Mouse (Mus musculus): ENCODE data around the gene Prep. TPM values are rescaled to one million over a fixed set of nuclear protein-coding genes. Genes with fewer than 3 reads are reported as not detected.
A peak's percentile ranks its signal among the peaks of the same experiment; 100 is the strongest.
"Not testable (repeated sequence)": the region's sequence is repeated elsewhere in the genome, so short reads cannot be mapped to it uniquely, and the experiment has no call there.

Gene Prep
- polyA plus RNA-seq, 1 experiment from 2014 or later, result 30.5 TPM

DNA sequence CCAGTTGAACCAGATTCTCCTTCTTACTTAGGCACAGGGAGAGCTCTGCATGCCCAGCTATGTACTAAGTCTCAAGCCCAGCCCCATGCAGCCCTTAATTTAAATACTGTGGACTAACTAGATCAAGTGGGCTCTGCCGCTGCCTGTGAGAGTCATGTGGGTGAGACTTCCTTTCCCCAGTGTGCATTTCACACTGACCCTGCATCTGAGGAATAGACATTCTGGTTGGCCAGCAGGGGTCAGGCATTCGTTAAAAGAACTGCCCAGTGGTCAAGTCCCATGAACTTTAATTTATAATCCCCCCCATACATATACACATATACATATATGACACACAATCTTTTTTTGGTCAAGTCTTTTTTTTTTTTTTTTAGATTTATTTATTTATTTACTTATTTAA is 15.7 kb downstream of the Prep start:
- H3K27ac ChIP-seq, result no peak overlapping the region
- H3K27me3 ChIP-seq (ENCODE audit: insufficient read depth, poor library complexity, severe bottlenecking), result no peaks in the 10 kb centered on the region
- no peaks in the 10 kb centered on the region for H3K9me3 ChIP-seq
- no peaks in the 10 kb centered on the region for H3K36me3 ChIP-seq
- H3K4me3 ChIP-seq, result no peak overlapping the region
- 57% methylated on average over 2 of the region's 2 CpGs for WGBS
- peaks cover 62% of the 10 kb centered on the region for H3K4me1 ChIP-seq
- no peak for DNase-seq (ENCODE audit: low spot score)

DNA sequence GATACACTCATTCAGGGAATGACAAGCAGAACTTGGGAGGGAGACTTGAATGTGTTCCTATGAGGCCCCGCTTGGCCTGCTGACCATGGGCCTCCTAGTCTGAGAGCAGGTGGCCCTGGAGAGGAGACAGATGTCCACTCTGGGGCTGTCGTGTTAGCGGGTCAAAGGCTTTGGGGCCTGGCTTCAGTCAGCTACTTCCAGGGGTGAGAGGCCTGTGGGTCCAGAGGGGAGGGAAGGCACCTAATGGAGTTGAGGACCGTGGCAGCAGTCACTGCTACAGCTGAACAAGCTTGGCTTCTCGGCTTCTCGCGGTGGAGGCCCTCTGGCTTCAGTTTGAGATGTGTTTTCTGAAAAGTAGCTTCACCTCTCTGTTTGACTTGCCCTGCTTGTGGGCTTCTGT is 17.0 kb downstream of the Prep start:
- 35% methylated on average over 7 of the region's 7 CpGs for WGBS
- H3K4me3 ChIP-seq; H3K27me3 ChIP-seq (ENCODE audit: insufficient read depth, poor library complexity, severe bottlenecking); H3K36me3 ChIP-seq; H3K9me3 ChIP-seq; DNase-seq (ENCODE audit: low spot score): not testable (repeated sequence)
- Histone ChIP-seq H3K27ac (peak overlapping the region; percentile 49; the same call in 1 of the 2 replicates), H3K4me1 (peaks cover 57% of the 10 kb centered on the region)

DNA sequence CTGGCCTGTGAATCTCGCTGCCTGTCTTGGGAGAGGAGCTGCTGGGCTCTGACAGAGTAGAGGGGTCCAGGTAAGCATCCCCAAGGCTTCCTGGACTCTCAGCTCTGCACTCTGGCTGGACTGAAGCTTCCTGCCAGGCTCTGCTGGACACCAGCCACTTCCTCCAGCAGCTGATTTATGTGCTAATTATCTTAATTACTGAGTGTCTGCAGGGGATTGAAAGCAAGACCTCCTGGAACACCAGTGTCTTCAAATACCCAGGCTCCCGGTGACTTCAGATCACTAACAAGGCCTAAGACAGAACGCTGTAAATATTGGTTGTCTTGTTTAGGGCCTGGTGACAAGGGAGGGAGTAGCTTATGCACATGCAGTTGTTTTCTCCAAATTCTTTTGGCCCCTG is 17.5 kb downstream of the Prep start:
- Histone ChIP-seq H3K4me1 (peaks cover 56% of the 10 kb centered on the region), H3K27me3 (ENCODE audit: insufficient read depth, poor library complexity, severe bottlenecking) (no peaks in the 10 kb centered on the region), H3K27ac (peak overlapping the region; percentile 49; the same call in 1 of the 2 replicates), H3K4me3 (no peak overlapping the region), H3K36me3 (no peaks in the 10 kb centered on the region), H3K9me3 (no peaks in the 10 kb centered on the region)
- 45% methylated on average over 3 of the region's 3 CpGs for WGBS
- no peak for DNase-seq (ENCODE audit: low spot score)

DNA sequence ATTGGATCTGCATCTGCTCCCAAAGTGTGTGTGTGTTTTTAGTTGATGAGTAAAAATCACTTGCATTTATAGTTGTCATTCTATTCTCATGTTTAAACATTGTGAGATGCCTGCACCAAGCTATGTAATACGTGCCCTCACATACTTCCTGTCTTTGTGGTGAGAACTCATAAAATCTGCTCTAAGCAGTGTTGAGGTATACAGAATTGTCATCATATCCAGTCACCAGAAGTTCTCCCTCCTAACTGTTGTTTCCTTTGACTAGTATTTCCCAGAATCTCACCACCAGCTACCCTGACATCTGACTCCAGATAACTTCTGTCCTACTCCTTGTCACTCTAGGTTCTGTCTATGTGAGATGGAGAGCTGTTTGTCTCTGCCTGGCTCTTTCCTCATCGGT is 18.3 kb downstream of the Prep start:
- Histone ChIP-seq H3K36me3 (no peaks in the 10 kb centered on the region), H3K27ac (no peak overlapping the region), H3K4me1 (peaks cover 48% of the 10 kb centered on the region), H3K27me3 (ENCODE audit: insufficient read depth, poor library complexity, severe bottlenecking) (no peaks in the 10 kb centered on the region), H3K9me3 (no peaks in the 10 kb centered on the region), H3K4me3 (no peak overlapping the region)
- WGBS, result 88% methylated on average over 2 of the region's 2 CpGs
- DNase-seq (ENCODE audit: low spot score), result no peak

DNA sequence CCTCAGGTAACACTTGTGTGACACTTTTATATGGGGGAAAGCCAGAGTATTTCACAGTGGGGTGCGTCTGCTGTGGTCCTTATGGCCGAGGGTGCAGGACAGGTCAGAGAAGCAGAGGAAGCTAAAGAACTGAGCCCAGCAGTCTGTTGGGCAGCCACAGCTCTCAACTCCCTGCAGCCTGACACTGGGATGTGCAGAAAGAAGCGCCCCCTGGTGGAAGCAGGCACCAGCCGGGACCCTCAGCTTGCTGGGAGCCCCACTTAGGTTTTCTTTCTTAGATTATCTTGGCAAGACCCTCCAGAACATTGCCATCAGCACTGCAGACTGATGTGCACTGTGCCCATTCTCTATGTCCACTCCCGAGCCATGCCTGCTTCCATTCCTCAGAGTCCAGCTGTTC is 19.6 kb downstream of the Prep start:
- Histone ChIP-seq H3K27me3 (ENCODE audit: insufficient read depth, poor library complexity, severe bottlenecking) (no peaks in the 10 kb centered on the region), H3K4me1 (peaks cover 48% of the 10 kb centered on the region), H3K9me3 (no peaks in the 10 kb centered on the region), H3K4me3 (no peak overlapping the region), H3K36me3 (peaks cover 9% of the 10 kb centered on the region; the same call in 1 of the 2 replicates), H3K27ac (no peak overlapping the region)
- WGBS, result 50% methylated on average over 5 of the region's 5 CpGs
- no peak for DNase-seq (ENCODE audit: low spot score)

DNA sequence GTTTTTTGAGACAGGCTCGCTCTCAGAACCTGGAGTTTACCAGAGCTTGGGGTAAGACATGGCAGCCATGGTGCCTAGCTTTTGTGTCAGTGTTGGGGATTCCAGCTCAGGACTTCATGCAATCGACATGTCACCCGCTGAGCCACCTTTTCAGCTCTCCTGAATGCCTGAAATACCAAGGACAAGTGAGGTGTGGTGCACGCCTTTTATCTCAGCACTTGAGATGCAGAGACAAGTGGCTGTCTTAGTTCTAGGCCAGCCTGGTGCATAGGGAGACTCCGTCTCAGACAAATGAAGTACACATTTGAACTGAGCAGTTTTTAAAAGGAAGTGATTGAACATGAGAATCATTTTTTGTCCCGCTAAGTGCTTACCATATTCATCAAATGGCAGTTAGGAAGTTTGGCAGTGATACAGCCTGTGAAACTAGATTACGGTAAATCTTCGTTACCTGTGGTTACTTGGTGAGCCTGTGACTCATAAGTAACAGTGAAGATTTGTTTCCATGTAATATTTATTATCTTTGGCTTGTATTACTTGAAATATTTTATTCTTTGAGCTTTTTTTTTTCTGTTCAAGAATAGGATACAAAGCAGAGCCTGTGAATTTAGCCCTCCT is 24.6 kb downstream of the Prep start:
- Histone ChIP-seq H3K27ac (0 out of 2 replicates have a peak overlapping the region, but pooled peaks have one; percentile 22), H3K9me3 (no peaks in the 10 kb centered on the region), H3K36me3 (peaks cover 48% of the 10 kb centered on the region), H3K4me3 (no peak overlapping the region), H3K27me3 (ENCODE audit: insufficient read depth, poor library complexity, severe bottlenecking) (no peaks in the 10 kb centered on the region), H3K4me1 (peaks cover 19% of the 10 kb centered on the region)
- DNase-seq (ENCODE audit: low spot score), result no peak
- 65% methylated on average over 8 of the region's 8 CpGs for WGBS

- H3K4me1 ChIP-seq, result peaks cover 15% of the 10 kb centered on the region
- DNase-seq (ENCODE audit: low spot score), result no peak
- 82% methylated on average over 12 of the region's 12 CpGs for WGBS
- no peaks in the 10 kb centered on the region for H3K27me3 ChIP-seq (ENCODE audit: insufficient read depth, poor library complexity, severe bottlenecking)
- H3K27ac ChIP-seq, result peak overlapping the region; percentile 57
- H3K4me3 ChIP-seq, result no peak overlapping the region
- no peaks in the 10 kb centered on the region for H3K9me3 ChIP-seq
- peaks cover 55% of the 10 kb centered on the region for H3K36me3 ChIP-seq
Observed at GRCm38 (mm10) chr10:45092080-45093056, 25.4 kb downstream of the Prep start.

GRCm38 (mm10) chr10:45098751-45099150 is 31.7 kb downstream of the Prep start:
- Histone ChIP-seq H3K27me3 (ENCODE audit: insufficient read depth, poor library complexity, severe bottlenecking) (no peaks in the 10 kb centered on the region), H3K27ac (no peak overlapping the region), H3K36me3 (peaks cover 64% of the 10 kb centered on the region), H3K9me3 (no peaks in the 10 kb centered on the region), H3K4me3 (no peak overlapping the region), H3K4me1 (peaks cover 7% of the 10 kb centered on the region)
- 85% methylated on average over 2 of the region's 2 CpGs for WGBS
- no peak for DNase-seq (ENCODE audit: low spot score)

- Histone ChIP-seq H3K27me3 (ENCODE audit: insufficient read depth, poor library complexity, severe bottlenecking) (no peaks in the 10 kb centered on the region), H3K9me3 (no peaks in the 10 kb centered on the region), H3K4me3 (no peak overlapping the region), H3K27ac (peak overlapping the region; percentile 16; the same call in 1 of the 2 replicates), H3K4me1 (peaks cover 14% of the 10 kb centered on the region), H3K36me3 (peaks cover 51% of the 10 kb centered on the region)
- WGBS, result 74% methylated on average over 11 of the region's 11 CpGs
- no peak for DNase-seq (ENCODE audit: low spot score)
Observed at GRCm38 (mm10) chr10:45100473-45100872, 33.5 kb downstream of the Prep start.

- H3K9me3 ChIP-seq, result no peaks in the 10 kb centered on the region
- no peak for DNase-seq (ENCODE audit: low spot score)
- WGBS, result 50% methylated on average over 11 of the region's 11 CpGs
- no peak overlapping the region for H3K27ac ChIP-seq
- peaks cover 14% of the 10 kb centered on the region for H3K4me1 ChIP-seq
- no peaks in the 10 kb centered on the region for H3K27me3 ChIP-seq (ENCODE audit: insufficient read depth, poor library complexity, severe bottlenecking)
- H3K36me3 ChIP-seq, result peaks cover 44% of the 10 kb centered on the region
- no peak overlapping the region for H3K4me3 ChIP-seq
Observed at GRCm38 (mm10) chr10:45103184-45103583, 36.2 kb downstream of the Prep start.

- Histone ChIP-seq H3K36me3 (peaks cover 44% of the 10 kb centered on the region), H3K27me3 (ENCODE audit: insufficient read depth, poor library complexity, severe bottlenecking) (no peaks in the 10 kb centered on the region), H3K4me3 (no peak overlapping the region), H3K27ac (peak overlapping the region; percentile 56), H3K9me3 (no peaks in the 10 kb centered on the region), H3K4me1 (peaks cover 14% of the 10 kb centered on the region)
- no peak for DNase-seq (ENCODE audit: low spot score)
- WGBS, result 45% methylated on average over 7 of the region's 7 CpGs
Observed at GRCm38 (mm10) chr10:45104098-45104497, 37.1 kb downstream of the Prep start.

DNA sequence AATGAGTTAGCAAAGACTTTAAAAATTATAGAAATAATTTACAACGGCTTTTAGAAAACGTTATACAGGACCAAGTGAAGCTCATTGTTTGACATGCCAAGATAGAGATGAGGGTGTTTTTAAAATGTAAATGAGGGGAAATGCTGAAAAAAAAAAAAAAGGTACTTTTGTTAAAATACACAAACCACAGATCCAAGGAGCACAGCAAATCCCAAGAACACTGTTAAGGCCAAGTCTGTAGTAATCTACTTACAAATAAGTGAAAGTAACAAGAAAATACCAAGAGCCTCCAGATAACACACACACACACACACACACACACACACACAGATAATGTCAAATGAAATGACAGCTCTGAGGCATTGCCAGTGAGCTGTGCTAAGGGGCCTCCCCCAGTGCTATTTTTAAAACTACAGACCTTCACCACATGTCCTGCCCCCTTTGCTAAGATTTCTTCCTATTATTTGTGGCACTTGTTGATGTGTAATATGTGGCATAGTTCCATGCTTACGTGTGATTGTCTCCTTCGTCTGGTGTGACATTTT is 37.6 kb downstream of the Prep start:
- Histone ChIP-seq H3K36me3 (peaks cover 44% of the 10 kb centered on the region), H3K4me3 (no peak overlapping the region), H3K4me1 (peaks cover 14% of the 10 kb centered on the region), H3K27ac (peak overlapping the region; percentile 56; the same call in 1 of the 2 replicates), H3K9me3 (no peaks in the 10 kb centered on the region), H3K27me3 (ENCODE audit: insufficient read depth, poor library complexity, severe bottlenecking) (no peaks in the 10 kb centered on the region)
- 55% methylated on average over 4 of the region's 4 CpGs for WGBS
- no peak for DNase-seq (ENCODE audit: low spot score)

GRCm38 (mm10) chr10:45106541-45106940 is 39.5 kb downstream of the Prep start:
- DNase-seq (ENCODE audit: low spot score), result no peak
- Histone ChIP-seq H3K9me3 (no peaks in the 10 kb centered on the region), H3K36me3 (peaks cover 47% of the 10 kb centered on the region), H3K4me1 (peaks cover 7% of the 10 kb centered on the region), H3K27ac (no peak overlapping the region), H3K27me3 (ENCODE audit: insufficient read depth, poor library complexity, severe bottlenecking) (no peaks in the 10 kb centered on the region), H3K4me3 (no peak overlapping the region)
- WGBS, result 91% methylated on average over 4 of the region's 4 CpGs

All from heart, embryonic 10.5 days (tissue).